Comparison of ENCODE assay signal across 26 mouse cellular contexts in the genomic region with DNA sequence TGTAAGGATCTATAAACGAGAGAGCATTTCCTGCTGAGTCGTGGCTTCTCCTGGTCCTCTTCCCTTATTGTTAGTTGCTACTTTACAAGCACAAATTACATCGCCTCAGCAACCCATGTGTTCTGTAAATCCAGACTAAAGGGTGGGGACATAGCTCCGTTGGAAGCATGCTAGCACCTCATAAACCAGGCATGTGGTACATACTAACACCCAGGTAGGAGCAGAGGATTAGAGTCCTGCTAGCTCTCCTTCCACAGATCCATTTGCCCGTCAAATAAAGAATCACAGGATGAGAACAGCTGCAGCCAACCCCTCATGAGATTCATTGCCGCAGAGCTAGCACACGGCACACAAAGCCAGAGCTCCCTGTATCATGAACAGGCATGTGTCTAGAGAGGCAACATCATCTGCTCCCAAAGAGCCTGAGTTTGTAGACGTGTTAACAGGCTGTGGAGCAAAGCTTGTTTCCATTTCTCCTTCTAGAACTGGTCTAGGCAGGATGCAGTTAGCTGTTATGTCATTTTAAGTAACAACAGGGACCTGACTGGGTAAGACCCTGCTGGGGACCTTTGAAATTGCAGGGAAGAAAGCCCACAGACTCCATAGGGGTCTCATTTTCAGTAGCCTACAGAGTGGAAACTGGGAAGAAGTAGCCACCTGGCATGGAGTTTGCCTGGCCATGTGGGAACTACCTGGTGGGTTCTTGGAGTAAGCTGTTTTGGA. TPM values are rescaled to one million over a fixed set of nuclear protein-coding genes. Genes with fewer than 3 reads are reported as not detected.
DNase-seq lines count a peak whose midpoint lies in the region; ATAC-seq and TF ChIP-seq lines count a peak whose summit lies in the region.
"Had no signal": no experiment of that assay in that cellular context is flagged by ENCODE, and none has a peak within 500 bp of the region (broad histone marks: within the 10 kb centered on the region; RNA-seq: fewer than 3 reads in every experiment).

No protein-coding gene starts in this region.

- peak; percentile 46 for DNase-seq in heart, adult 11 months
- DNase-seq in heart, adult 2 months = no peak
- DNase-seq in midbrain, postnatal 0 days (ENCODE audit: low spot score) = peak; percentile 7
- no peak for DNase-seq in midbrain, embryonic 11.5 days (ENCODE audit: low spot score, missing footprints)
- peak; percentile 36 for DNase-seq in R1 (ENCODE audit: low read depth, low spot score)
- DNase-seq in left cerebral cortex, postnatal 10 days (ENCODE audit: extremely low spot score in 1 of 2, low spot score in 2 of 2) = no peak
- no peak for DNase-seq in frontal cortex, postnatal 14 days (ENCODE audit: low spot score in 2 of 2)
- DNase-seq: cerebellum, adult 11 months; cerebellum, postnatal 25 days; heart, postnatal 10 days; kidney, adult 8-10 months; kidney, postnatal 25 days; layer of hippocampus, postnatal 36 days; lung, postnatal 4 days; thymus, postnatal 14 days had no signal

- H3K4me2 ChIP-seq in midbrain, postnatal 0 days (ENCODE audit: low read depth, low read length, poor library complexity, severe bottlenecking) = no peak overlapping the region
- H3K4me2 ChIP-seq in midbrain, embryonic 11.5 days = no peak overlapping the region
- peak overlapping the region; percentile 19; the same call in 1 of the 2 replicates for H3K4me2 ChIP-seq in limb, embryonic 12.5 days
- H3K4me2 ChIP-seq: embryonic facial prominence, embryonic 15.5 days; heart, embryonic 12.5 days; hindbrain, embryonic 13.5 days; intestine, embryonic 15.5 days; midbrain, embryonic 15.5 days had no signal

- no peak for TF ChIP-seq EP300 in heart, adult 2 months (IDR thresholded peaks at IDR 0.05; ENCODE audit: insufficient read depth, low read depth, low read length)

- intact Hi-C loops in heart, adult 2 months (cut with DNase I) = no loop called here
- intact Hi-C loops in left cerebral cortex, postnatal 10 days (cut with DNase I) = no loop called here

- 67% methylated on average over 8 of the region's 8 CpGs for WGBS in heart, adult 2 months
- 59% methylated on average over 8 of the region's 8 CpGs for WGBS in midbrain, postnatal 0 days
- WGBS in midbrain, embryonic 11.5 days = 76% methylated on average over 8 of the region's 8 CpGs
- 17% methylated on average over 8 of the region's 8 CpGs for WGBS in limb, embryonic 12.5 days

- H3K27ac ChIP-seq in heart, adult 2 months = no peak overlapping the region
- no peak overlapping the region for H3K27ac ChIP-seq in midbrain, postnatal 0 days (ENCODE audit: low read depth, low read length)
- H3K27ac ChIP-seq in midbrain, embryonic 11.5 days (ENCODE audit: low read depth, low read length) = no peak overlapping the region
- peak overlapping the region; percentile 69; the same call in 1 of the 2 replicates for H3K27ac ChIP-seq in limb, embryonic 12.5 days
- H3K27ac ChIP-seq: embryonic facial prominence, embryonic 15.5 days; hindbrain, embryonic 13.5 days; intestine, embryonic 15.5 days; layer of hippocampus, adult 2 months; midbrain, embryonic 15.5 days had no signal

- no peak overlapping the region for H3K9ac ChIP-seq in heart, adult 2 months (ENCODE audit: low read depth, low read length)
- H3K9ac ChIP-seq in midbrain, postnatal 0 days (replicated peaks; ENCODE audit: low read length, poor library complexity, severe bottlenecking) = no peak overlapping the region
- H3K9ac ChIP-seq in midbrain, embryonic 11.5 days (ENCODE audit: low read length) = no peak overlapping the region
- no peak overlapping the region for H3K9ac ChIP-seq in limb, embryonic 12.5 days (replicated peaks)
- H3K9ac ChIP-seq: embryonic facial prominence, embryonic 15.5 days; heart, embryonic 12.5 days; hindbrain, embryonic 13.5 days; intestine, embryonic 15.5 days; midbrain, embryonic 15.5 days had no signal

- H3K27me3 ChIP-seq in heart, adult 2 months (ENCODE audit: control insufficient read depth, insufficient read depth, low read length) = no peaks in the 10 kb centered on the region
- H3K27me3 ChIP-seq in midbrain, postnatal 0 days (ENCODE audit: insufficient read depth, low read length) = no peaks in the 10 kb centered on the region
- no peaks in the 10 kb centered on the region for H3K27me3 ChIP-seq in midbrain, embryonic 11.5 days (ENCODE audit: control insufficient read depth, insufficient read depth, low read length)
- no peaks in the 10 kb centered on the region for H3K27me3 ChIP-seq in limb, embryonic 12.5 days
- H3K27me3 ChIP-seq: embryonic facial prominence, embryonic 15.5 days; heart, embryonic 12.5 days; hindbrain, embryonic 13.5 days; intestine, embryonic 15.5 days; midbrain, embryonic 15.5 days had no signal

- H3K4me1 ChIP-seq in heart, adult 2 months (ENCODE audit: control insufficient read depth, insufficient read depth, low read length) = peaks cover 3% of the 10 kb centered on the region
- H3K4me1 ChIP-seq in midbrain, postnatal 0 days (ENCODE audit: insufficient read depth, low read length) = no peaks in the 10 kb centered on the region
- H3K4me1 ChIP-seq in midbrain, embryonic 11.5 days (ENCODE audit: control insufficient read depth, insufficient read depth, low read length) = peaks cover 4% of the 10 kb centered on the region; the same call in 1 of the 2 replicates
- peaks cover 16% of the 10 kb centered on the region for H3K4me1 ChIP-seq in limb, embryonic 12.5 days (replicated peaks)
- H3K4me1 ChIP-seq: embryonic facial prominence, embryonic 15.5 days; heart, embryonic 12.5 days; hindbrain, embryonic 13.5 days; intestine, embryonic 15.5 days had no signal

- no peak for TF ChIP-seq POLR2A in heart, adult 2 months (IDR thresholded peaks at IDR 0.05; ENCODE audit: insufficient read depth, low read depth, low read length)

- H3K36me3 ChIP-seq in heart, adult 2 months (ENCODE audit: control insufficient read depth, insufficient read depth, low read length) = no peaks in the 10 kb centered on the region; the same call in 1 of the 2 replicates
- H3K36me3 ChIP-seq in midbrain, postnatal 0 days (ENCODE audit: insufficient read depth, low read length) = no peaks in the 10 kb centered on the region
- no peaks in the 10 kb centered on the region for H3K36me3 ChIP-seq in midbrain, embryonic 11.5 days (ENCODE audit: control insufficient read depth, insufficient read depth, low read length)
- no peaks in the 10 kb centered on the region for H3K36me3 ChIP-seq in limb, embryonic 12.5 days
- H3K36me3 ChIP-seq: embryonic facial prominence, embryonic 15.5 days; heart, embryonic 12.5 days; hindbrain, embryonic 13.5 days; intestine, embryonic 15.5 days; midbrain, embryonic 15.5 days had no signal

- no peaks in the 10 kb centered on the region for H3K9me3 ChIP-seq in midbrain, postnatal 0 days (ENCODE audit: low read length)
- no peaks in the 10 kb centered on the region for H3K9me3 ChIP-seq in midbrain, embryonic 11.5 days (ENCODE audit: control insufficient read depth, low read length)
- H3K9me3 ChIP-seq in limb, embryonic 12.5 days = no peaks in the 10 kb centered on the region
- H3K9me3 ChIP-seq: embryonic facial prominence, embryonic 15.5 days; heart, embryonic 12.5 days; hindbrain, embryonic 13.5 days; intestine, embryonic 15.5 days; midbrain, embryonic 15.5 days had no signal

- TF ChIP-seq CTCF in heart, adult 2 months (IDR thresholded peaks at IDR 0.05) = no peak
- TF ChIP-seq CTCF in midbrain, postnatal 0 days (IDR thresholded peaks at IDR 0.05) = no peak

- peak; percentile 31; the same call in 1 of the 2 replicates for ATAC-seq in midbrain, postnatal 0 days (ENCODE audit: low FRiP score)
- ATAC-seq in midbrain, embryonic 11.5 days (ENCODE audit: low FRiP score) = no peak
- peak; percentile 72; the same call in 1 of the 2 replicates for ATAC-seq in limb, embryonic 12.5 days (ENCODE audit: insufficient number of reproducible peaks, insufficient read depth, low FRiP score, low TSS enrichment, low read depth)
- ATAC-seq: intestine, embryonic 15.5 days; midbrain, embryonic 15.5 days had no signal

- H3K4me3 ChIP-seq in heart, adult 2 months = no peak overlapping the region
- H3K4me3 ChIP-seq in midbrain, postnatal 0 days (ENCODE audit: low read depth, low read length) = no peak overlapping the region
- no peak overlapping the region for H3K4me3 ChIP-seq in midbrain, embryonic 11.5 days (ENCODE audit: low read depth, low read length)
- no peak overlapping the region for H3K4me3 ChIP-seq in limb, embryonic 12.5 days (replicated peaks)
- H3K4me3 ChIP-seq: embryonic facial prominence, embryonic 15.5 days; heart, embryonic 12.5 days; hindbrain, embryonic 13.5 days; intestine, embryonic 15.5 days; layer of hippocampus, adult 2 months; midbrain, embryonic 15.5 days; myocyte had no signal

- 0 out of 2 replicates have a peak, but pooled peaks cover 1% of the 10 kb centered on the region for H3K79me2 ChIP-seq in heart, adult 2 months (replicated peaks; ENCODE audit: control insufficient read depth, insufficient read depth, low read length)

RNA-seq across cellular contexts. Expression of a gene that starts 15.0 kb away (rescaled TPM):
- total RNA-seq in heart, adult 2 months (2021) = 1 to 10 TPM; 7.3 to 9.1 TPM
- polyA plus RNA-seq in heart, adult 2 months (2012; rRNA removed) = 7.2 and 9.3 TPM in 2 replicates
- total RNA-seq in midbrain, postnatal 0 days (2014; rRNA removed) = 2.2 and 2.4 TPM in 2 replicates
- 2.3 and 2.4 TPM in 2 replicates for polyA plus RNA-seq in midbrain, postnatal 0 days (2015; fragmentation: Nextera tagmentation; extraction: Ambion mirVana)
- polyA plus RNA-seq in midbrain, embryonic 11.5 days (2014; fragmentation: Nextera tagmentation; extraction: Ambion mirVana) = 1.1 TPM in 2 replicates
- polyA plus RNA-seq in limb, embryonic 12.5 days (2016; fragmentation: Nextera tagmentation; extraction: Ambion mirVana) = 2.7 and 3.2 TPM in 2 replicates
- 1 to 10 TPM; 4.0 to 4.4 TPM for total RNA-seq in left cerebral cortex, postnatal 10 days (2021)
- polyA plus RNA-seq: C2C12 had no signal

RNA-seq across cellular contexts. Expression of a gene that starts 40.5 kb away (rescaled TPM):
- 100 to 1,000 TPM; 191 to 211 TPM for total RNA-seq in heart, adult 2 months (2021)
- 66.5 and 115 TPM in 2 replicates for polyA plus RNA-seq in heart, adult 2 months (2012; rRNA removed)
- 0.19 and 0.44 TPM in 2 replicates for total RNA-seq in midbrain, postnatal 0 days (2014; rRNA removed)
- polyA plus RNA-seq in midbrain, postnatal 0 days (2015; fragmentation: Nextera tagmentation; extraction: Ambion mirVana) = 0.02 TPM in 1 of 2 replicates, not detected in the other
- polyA plus RNA-seq in midbrain, embryonic 11.5 days (2014; fragmentation: Nextera tagmentation; extraction: Ambion mirVana) = 0.03 TPM in 1 of 2 replicates, not detected in the other
- polyA plus RNA-seq in limb, embryonic 12.5 days (2016; fragmentation: Nextera tagmentation; extraction: Ambion mirVana) = 0.08 and 0.12 TPM in 2 replicates
- under 1 TPM in 1 of 2 experiments, not detected in 1; 0.20 TPM for total RNA-seq in left cerebral cortex, postnatal 10 days (2021)
- total RNA-seq: layer of hippocampus, adult 2 months had no signal
- polyA plus RNA-seq: hindbrain, embryonic 13.5 days; intestine, embryonic 15.5 days; midbrain, embryonic 15.5 days; neural tube, embryonic 14.5 days; stomach, embryonic 14.5 days had no signal

Comparison
In these comparisons a context has a peak if more than half of its experiments do, and no peak if none do; other contexts are left out.
1. DNase-seq: peak in heart, adult 11 months (single experiment), midbrain, postnatal 0 days (single experiment) and R1 (single experiment); none in heart, adult 2 months (0 of 2), midbrain, embryonic 11.5 days (single experiment), left cerebral cortex, postnatal 10 days (0 of 2) and frontal cortex, postnatal 14 days (0 of 2).
2. RNA of a gene that starts 40.5 kb away (polyA plus RNA-seq): 66.5 to 115 TPM in heart, adult 2 months; 0.08 to 0.12 TPM in limb, embryonic 12.5 days, 0.02 TPM in midbrain, postnatal 0 days and 0.03 TPM in midbrain, embryonic 11.5 days; every median in the first group is over 10 times any median in the second.